Mouse (Mus musculus): ENCODE measurements around the gene Dido1. TPM values are rescaled to one million over a fixed set of nuclear protein-coding genes. Genes with fewer than 3 reads are reported as not detected.
A peak's percentile ranks its signal among the peaks of the same experiment; 100 is the strongest.

Gene Dido1
- polyA plus RNA-seq, 1 experiment from 2014 or later = 8.7 TPM

- TF ChIP-seq CTCF (IDR thresholded peaks at IDR 0.05; ENCODE audit: low read depth) = no peak
- 46% methylated on average over 3 of the region's 3 CpGs for WGBS (ENCODE audit: insufficient replicate concordance)
- ATAC-seq = no peak
- Histone ChIP-seq H3K9ac (replicated peaks) (peak overlapping the region; percentile 3; the same call in 1 of the 2 replicates), H3K4me2 (ENCODE audit: low read depth, low read length) (peak overlapping the region; percentile 93), H3K4me1 (ENCODE audit: insufficient read depth) (peaks cover 72% of the 10 kb centered on the region), H3K4me3 (ENCODE audit: low read depth, low read length) (no peak overlapping the region), H3K36me3 (replicated peaks; ENCODE audit: insufficient read depth, low read length) (0 out of 2 replicates have a peak, but pooled peaks cover 5% of the 10 kb centered on the region), H3K27me3 (ENCODE audit: insufficient read depth, low read length) (no peaks in the 10 kb centered on the region), H3K9me3 (ENCODE audit: low read length) (no peaks in the 10 kb centered on the region), H3K27ac (ENCODE audit: low read depth) (peak overlapping the region; percentile 99)
- no peak for DNase-seq
These were observed 6.0 kb downstream of the Dido1 start for GRCm38 (mm10) chr2:180703645-180704359.

GRCm38 (mm10) chr2:180703175-180703574 lies 6.6 kb downstream of the Dido1 start:
- TF ChIP-seq EP300 (IDR thresholded peaks at IDR 0.05; ENCODE audit: low read depth) (no peak), CTCF (IDR thresholded peaks at IDR 0.05; ENCODE audit: low read depth) (no peak)
- Histone ChIP-seq H3K9me3 (ENCODE audit: low read length) (no peaks in the 10 kb centered on the region), H3K4me2 (ENCODE audit: low read depth, low read length) (peak overlapping the region; percentile 93), H3K27ac (ENCODE audit: low read depth) (peak overlapping the region; percentile 99), H3K4me1 (ENCODE audit: insufficient read depth) (peaks cover 68% of the 10 kb centered on the region), H3K9ac (replicated peaks) (no peak overlapping the region; the same call in 1 of the 2 replicates), H3K4me3 (ENCODE audit: low read depth, low read length) (no peak overlapping the region), H3K36me3 (replicated peaks; ENCODE audit: insufficient read depth, low read length) (0 out of 2 replicates have a peak, but pooled peaks cover 5% of the 10 kb centered on the region), H3K27me3 (ENCODE audit: insufficient read depth, low read length) (no peaks in the 10 kb centered on the region)
- DNase-seq (no peak), ATAC-seq (no peak)
- 56% methylated on average over 5 of the region's 5 CpGs for WGBS (ENCODE audit: insufficient replicate concordance)

GRCm38 (mm10) chr2:180702701-180703149 lies 7.1 kb downstream of the Dido1 start:
- peak overlapping the region; percentile 81 for H3K4me3 ChIP-seq (ENCODE audit: low read depth, low read length)
- DNase-seq (no peak), ATAC-seq (no peak)
- 32% methylated on average over 4 of the region's 4 CpGs for whole genome bisulfite sequencing (ENCODE audit: insufficient replicate concordance)
- H3K9me3 ChIP-seq (ENCODE audit: low read length) = no peaks in the 10 kb centered on the region
- peak overlapping the region; percentile 93 for H3K9ac ChIP-seq (replicated peaks)
- H3K36me3 ChIP-seq (replicated peaks; ENCODE audit: insufficient read depth, low read length) = 0 out of 2 replicates have a peak, but pooled peaks cover 5% of the 10 kb centered on the region
- peaks cover 65% of the 10 kb centered on the region for H3K4me1 ChIP-seq (ENCODE audit: insufficient read depth)
- TF ChIP-seq EP300 (IDR thresholded peaks at IDR 0.05; ENCODE audit: low read depth) = no peak
- peak; percentile 33 for TF ChIP-seq CTCF (IDR thresholded peaks at IDR 0.05; ENCODE audit: low read depth)
- peak overlapping the region; percentile 99 for H3K27ac ChIP-seq (ENCODE audit: low read depth)
- peak overlapping the region; percentile 93 for H3K4me2 ChIP-seq (ENCODE audit: low read depth, low read length)
- H3K27me3 ChIP-seq (ENCODE audit: insufficient read depth, low read length) = no peaks in the 10 kb centered on the region

GRCm38 (mm10) chr2:180701767-180702621 lies 7.8 kb downstream of the Dido1 start:
- H3K27ac ChIP-seq (ENCODE audit: low read depth) = peak overlapping the region; percentile 99
- ATAC-seq (peak; percentile 85), DNase-seq (peak; percentile 93)
- H3K9ac ChIP-seq (replicated peaks) = peak overlapping the region; percentile 93
- H3K4me1 ChIP-seq (ENCODE audit: insufficient read depth) = peaks cover 60% of the 10 kb centered on the region
- no peaks in the 10 kb centered on the region for H3K9me3 ChIP-seq (ENCODE audit: low read length)
- WGBS (ENCODE audit: insufficient replicate concordance) = under 1% methylated on average over 66 of the region's 66 CpGs
- peak overlapping the region; percentile 93 for H3K4me2 ChIP-seq (ENCODE audit: low read depth, low read length)
- TF ChIP-seq EP300 (IDR thresholded peaks at IDR 0.05; ENCODE audit: low read depth) (peak; percentile 8; the same call in 1 of the 2 replicates), CTCF (IDR thresholded peaks at IDR 0.05; ENCODE audit: low read depth) (peak; percentile 16)
- no peaks in the 10 kb centered on the region for H3K27me3 ChIP-seq (ENCODE audit: insufficient read depth, low read length)
- peak overlapping the region; percentile 81 for H3K4me3 ChIP-seq (ENCODE audit: low read depth, low read length)
- H3K36me3 ChIP-seq (replicated peaks; ENCODE audit: insufficient read depth, low read length) = 0 out of 2 replicates have a peak, but pooled peaks cover 4% of the 10 kb centered on the region

DNA sequence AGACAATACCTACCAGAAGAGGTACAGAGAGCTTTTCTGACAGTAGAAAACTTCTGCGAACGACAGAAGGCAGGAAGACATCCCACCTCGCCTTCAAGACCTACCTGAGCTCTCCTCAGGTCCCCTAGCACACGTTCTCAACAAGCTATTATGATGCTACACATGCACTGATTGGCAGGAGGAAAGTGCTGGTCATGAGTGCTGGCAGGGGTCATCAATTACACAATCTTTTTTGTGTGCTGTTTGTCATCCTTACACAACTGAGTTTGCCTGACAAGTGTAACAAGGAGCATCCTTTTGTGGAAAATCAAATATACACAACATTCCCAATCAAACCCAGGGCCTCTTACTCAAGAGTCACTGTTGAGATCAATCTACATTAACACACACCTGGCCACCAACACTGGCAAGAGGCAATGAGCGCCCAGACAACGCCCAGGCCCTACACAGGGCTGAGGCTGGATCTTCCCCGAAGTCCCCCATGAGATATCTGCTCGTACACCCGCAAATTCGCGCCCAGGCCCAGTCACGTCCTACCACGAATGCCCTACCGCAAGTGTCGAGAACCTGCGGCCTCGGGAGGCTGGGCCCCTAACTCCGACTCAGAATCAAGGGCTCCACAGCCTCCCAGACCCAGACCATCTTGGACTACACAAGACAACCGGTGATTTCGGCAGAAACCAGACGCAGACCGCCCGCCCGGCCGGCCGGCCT lies 8.6 kb downstream of the Dido1 start:
- ATAC-seq = peak; percentile 68

More for the DNA sequence above, 8.6 kb downstream of the Dido1 start:
- TF ChIP-seq EP300 (IDR thresholded peaks at IDR 0.05; ENCODE audit: low read depth) (no peak; the same call in 1 of the 2 replicates), CTCF (IDR thresholded peaks at IDR 0.05; ENCODE audit: low read depth) (no peak)
- Histone ChIP-seq H3K4me3 (ENCODE audit: low read depth, low read length) (peak overlapping the region; percentile 81), H3K9ac (replicated peaks) (peak overlapping the region; percentile 93), H3K4me1 (ENCODE audit: insufficient read depth) (peaks cover 65% of the 10 kb centered on the region), H3K27ac (ENCODE audit: low read depth) (peak overlapping the region; percentile 99), H3K9me3 (ENCODE audit: low read length) (no peaks in the 10 kb centered on the region), H3K36me3 (replicated peaks; ENCODE audit: insufficient read depth, low read length) (0 out of 2 replicates have a peak, but pooled peaks cover 3% of the 10 kb centered on the region), H3K27me3 (ENCODE audit: insufficient read depth, low read length) (no peaks in the 10 kb centered on the region), H3K4me2 (ENCODE audit: low read depth, low read length) (peak overlapping the region; percentile 93)
- peak; percentile 67 for DNase-seq
- WGBS (ENCODE audit: insufficient replicate concordance) = 2% methylated on average over 26 of the region's 26 CpGs
